Mouse (Mus musculus) C2C12 (cell line): ENCODE data around the gene Glrb. TPM values are rescaled to one million over a fixed set of nuclear protein-coding genes. Genes with fewer than 3 reads are reported as not detected.

ENCODE experiments used
- H3K27me3 ChIP-seq: one replicate; pipeline ENCODE4 v1.6.1; 2011; ENCODE audit not compliant: control insufficient read depth, insufficient read depth, insufficient read length
- H3K36me3 ChIP-seq: one replicate; pipeline ENCODE4 v1.6.1; 2011; ENCODE audit not compliant: control insufficient read depth, insufficient read depth
- H3K4me3 ChIP-seq: one replicate; pipeline ENCODE4 v1.5.1; 2011; ENCODE audit warnings: mild to moderate bottlenecking, control low read depth; ENCODE audit not compliant: poor library complexity, insufficient read depth, severe bottlenecking
- H3K79me2 ChIP-seq: one replicate; pipeline ENCODE4 v1.6.1; 2011; ENCODE audit not compliant: control insufficient read depth, insufficient read depth
- H3K79me3 ChIP-seq: one replicate; pipeline ENCODE4 v1.6.1; 2011; ENCODE audit warnings: low read depth, control low read depth
- H3ac ChIP-seq: one replicate; pipeline ENCODE3; 2011; ENCODE audit warnings: low read depth; ENCODE audit not compliant: control insufficient read depth, insufficient read length
- CEBPB ChIP-seq: IDR thresholded peaks from one replicate; pipeline ENCODE4 v1.6.1; 2011; ENCODE audit warnings: low read depth, mild to moderate bottlenecking, control low read depth, moderate library complexity
- CTCF ChIP-seq: IDR thresholded peaks from one replicate; pipeline ENCODE4 v1.5.1; 2011; ENCODE audit not compliant: control insufficient read depth, insufficient read depth, insufficient read length
- FOSL1 ChIP-seq: IDR thresholded peaks from one replicate; pipeline ENCODE4 v1.8.0; 2011; ENCODE audit warnings: mild to moderate bottlenecking, low read length; ENCODE audit not compliant: poor library complexity, insufficient read depth, severe bottlenecking
- MAX ChIP-seq: IDR thresholded peaks from one replicate; pipeline ENCODE4 v1.6.1; 2011; ENCODE audit warnings: mild to moderate bottlenecking, control low read depth
- MYOD1 ChIP-seq: IDR thresholded peaks from one replicate; pipeline ENCODE4 v1.6.1; 2011; ENCODE audit warnings: low read depth; ENCODE audit not compliant: control insufficient read depth, insufficient read length
- MYOG ChIP-seq: IDR thresholded peaks from one replicate; pipeline ENCODE4 v1.6.1; 2011; ENCODE audit not compliant: control insufficient read depth, insufficient read length; ENCODE audit errors: extremely low read depth
- USF1 ChIP-seq: IDR thresholded peaks from one replicate; pipeline ENCODE4 v1.6.1; 2011; ENCODE audit warnings: low read depth, mild to moderate bottlenecking, control low read depth, moderate library complexity
- long read RNA-seq, 2 experiments: library from polyadenylated mRNA; unstranded; transcript quantifications; one replicate each; pipeline ENCODE4 v2.0.0; 2019 to 2020
- polyA plus RNA-seq: library from polyadenylated mRNA; unstranded; fragments of >200 nt; fragmentation: generic; extraction: Trizol; gene quantifications from one replicate; pipeline ENCODE4 v1.2.1, GENCODE M21; 2012; ENCODE audit warnings: missing spikeins

Gene Glrb
- polyA plus RNA-seq, result 1.3 TPM
- long read RNA-seq, experiment 1, partial matches to known transcripts, result 0 of 8 reads
- long read RNA-seq, experiment 1, other reads (novel, unspliced or antisense), result 4 of 8 reads
- long read RNA-seq, experiment 2, transcript Glrb-201 (10 exons, 3,029 nt), result major isoform, 10 of 18 reads
- long read RNA-seq, experiment 2, partial matches to known transcripts, result 0 of 18 reads
- long read RNA-seq, experiment 2, other reads (novel, unspliced or antisense), result 8 of 18 reads

DNA sequence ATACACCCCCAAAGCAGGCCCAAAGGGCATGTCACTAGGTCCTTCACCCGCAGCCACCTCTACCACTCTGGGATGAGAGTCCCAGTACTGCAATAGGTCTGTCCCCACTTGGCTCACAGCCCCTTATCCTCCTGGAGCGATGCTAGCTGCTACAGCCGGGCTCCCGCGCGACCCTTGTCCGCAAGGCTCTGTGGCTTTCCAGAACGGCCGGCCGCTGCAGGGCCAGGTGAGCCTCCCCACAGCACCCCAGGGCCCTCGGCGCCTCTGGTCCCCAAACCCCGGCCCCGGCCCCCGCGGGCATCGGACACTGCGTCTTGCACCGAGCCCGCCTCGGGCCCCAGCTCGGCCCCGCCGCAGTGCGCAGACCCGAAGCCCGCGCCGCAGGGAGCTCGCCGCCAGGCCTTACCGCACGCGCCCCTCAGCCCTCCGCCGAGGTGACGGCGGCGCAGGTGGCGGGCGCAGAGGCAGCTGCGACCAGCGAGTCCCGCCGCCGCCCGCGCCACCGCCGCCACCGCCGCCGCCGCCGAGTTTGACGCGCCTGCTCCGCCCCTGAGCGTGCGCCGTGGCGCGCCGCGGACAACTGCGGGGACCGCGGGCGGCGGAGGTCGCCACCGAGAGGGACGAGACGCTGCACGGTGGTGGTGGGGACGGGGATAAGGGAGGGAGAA is at the start of gene Glrb:
TSS of gene Glrb (minus strand) at position 550 of the 668 bp plus-strand sequence.
- Histone ChIP-seq H3K4me3 (peak within 1 kb of the TSS; percentile 29), H3K79me2 (no peaks in the 10 kb centered on the region), H3K36me3 (no peaks in the 10 kb centered on the region), H3ac (peak within 1 kb of the TSS; percentile 68), H3K79me3 (no peaks in the 10 kb centered on the region), H3K27me3 (no peaks in the 10 kb centered on the region)
- TF ChIP-seq MAX, result no peak
- TF ChIP-seq MYOD1, result no peak
- no peak for TF ChIP-seq FOSL1
- no peak for TF ChIP-seq CEBPB
- TF ChIP-seq CTCF, result no peak

DNA sequence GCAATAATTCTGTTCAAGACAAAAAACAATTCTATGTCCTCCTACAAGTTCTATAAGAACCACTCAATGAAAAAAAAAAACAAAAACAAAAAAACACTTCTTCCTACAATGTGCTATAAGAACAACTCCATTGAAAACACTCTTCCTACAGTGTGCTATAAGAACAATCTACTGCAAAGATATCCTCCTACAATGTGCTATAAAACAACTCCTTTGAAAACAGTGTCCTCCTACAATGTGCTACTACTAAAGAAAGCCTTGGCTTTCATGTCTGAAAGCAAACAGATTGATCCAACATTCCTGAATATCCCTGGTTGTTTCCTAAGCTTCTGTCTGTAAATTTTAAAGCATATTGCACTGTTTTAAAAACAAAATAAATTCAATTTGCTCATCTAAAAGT is 46.5 kb upstream of the Glrb start:
- no peaks in the 10 kb centered on the region for H3K79me2 ChIP-seq
- H3K36me3 ChIP-seq, result no peaks in the 10 kb centered on the region
- H3K27me3 ChIP-seq, result no peaks in the 10 kb centered on the region
- no peaks in the 10 kb centered on the region for H3K79me3 ChIP-seq
- no peak overlapping the region for H3ac ChIP-seq
- H3K4me3 ChIP-seq, result no peak overlapping the region
- TF ChIP-seq MYOG, result no peak
- TF ChIP-seq FOSL1, result no peak
- TF ChIP-seq USF1, result no peak
- TF ChIP-seq CEBPB, result no peak

DNA sequence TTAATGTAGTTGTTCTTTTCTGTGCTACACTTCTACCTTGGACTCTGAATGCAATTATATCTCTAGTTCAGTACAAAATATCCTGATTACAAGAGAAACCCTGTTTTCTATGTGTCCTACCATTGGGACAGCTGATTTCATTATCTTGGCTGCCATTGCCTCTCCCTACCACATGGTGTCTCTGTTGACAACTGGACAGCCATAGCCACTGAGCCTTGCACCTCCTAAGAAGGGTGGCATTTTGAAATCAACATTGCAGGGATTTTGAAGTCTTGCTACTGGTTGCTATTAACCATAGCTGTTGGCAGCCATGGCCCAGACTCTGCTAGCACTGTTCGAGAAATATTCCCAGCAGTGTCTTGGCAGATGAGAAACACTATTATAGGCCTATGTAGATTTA is 45.1 kb upstream of the Glrb start:
- Histone ChIP-seq H3K79me3 (no peaks in the 10 kb centered on the region), H3K4me3 (no peak overlapping the region), H3K79me2 (no peaks in the 10 kb centered on the region), H3K36me3 (no peaks in the 10 kb centered on the region), H3ac (no peak overlapping the region), H3K27me3 (no peaks in the 10 kb centered on the region)
- peak; percentile 58 for TF ChIP-seq CTCF
- no peak for TF ChIP-seq MYOG
- TF ChIP-seq FOSL1, result no peak

GRCm38 (mm10) chr3:80913779-80914284 is 372 bp upstream of the Glrb start:
- Histone ChIP-seq H3K27me3 (no peaks in the 10 kb centered on the region), H3K79me3 (no peaks in the 10 kb centered on the region), H3K79me2 (no peaks in the 10 kb centered on the region), H3ac (peak overlapping the region; percentile 38), H3K4me3 (peak overlapping the region; percentile 29), H3K36me3 (no peaks in the 10 kb centered on the region)
- TF ChIP-seq FOSL1, result no peak
- no peak for TF ChIP-seq CTCF
- no peak for TF ChIP-seq MAX
- TF ChIP-seq MYOG, result no peak
- TF ChIP-seq CEBPB, result no peak
- TF ChIP-seq MYOD1, result no peak
- TF ChIP-seq USF1, result no peak

- no peak for TF ChIP-seq CEBPB
- TF ChIP-seq FOSL1, result no peak
- no peaks in the 10 kb centered on the region for H3K27me3 ChIP-seq
- no peak overlapping the region for H3ac ChIP-seq
- H3K79me2 ChIP-seq, result no peaks in the 10 kb centered on the region
- H3K36me3 ChIP-seq, result no peaks in the 10 kb centered on the region
- no peak overlapping the region for H3K4me3 ChIP-seq
- no peaks in the 10 kb centered on the region for H3K79me3 ChIP-seq
Measured at GRCm38 (mm10) chr3:80894745-80895480, 18.5 kb downstream of the Glrb start.

DNA sequence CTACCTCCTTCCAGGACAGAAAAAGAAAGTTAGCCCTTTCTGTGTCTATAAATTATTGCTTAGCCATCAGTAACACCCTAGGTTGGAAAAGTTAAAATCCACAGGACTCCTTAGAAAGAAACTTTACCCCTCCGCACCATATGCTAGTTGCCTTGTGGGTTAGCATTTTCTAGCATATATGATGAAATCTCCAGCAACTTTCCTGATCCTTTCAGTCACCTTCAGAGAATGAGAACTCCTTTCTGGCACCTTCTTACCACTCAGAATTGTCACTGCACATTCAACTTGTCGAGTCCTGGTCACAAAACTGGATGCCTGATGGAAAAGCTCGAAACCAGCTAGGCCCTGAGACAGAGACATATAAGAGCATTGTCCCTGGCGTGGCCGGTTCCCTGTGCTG is 19.1 kb downstream of the Glrb start:
- Histone ChIP-seq H3K79me2 (no peaks in the 10 kb centered on the region), H3K27me3 (no peaks in the 10 kb centered on the region), H3K79me3 (no peaks in the 10 kb centered on the region), H3K36me3 (no peaks in the 10 kb centered on the region), H3ac (no peak overlapping the region), H3K4me3 (no peak overlapping the region)
- TF ChIP-seq CEBPB (no peak), FOSL1 (no peak)
